Mouse (Mus musculus) ES-Bruce4 (cell line): ENCODE data around the gene Ap3m1. TPM values are rescaled to one million over a fixed set of nuclear protein-coding genes. Genes with fewer than 3 reads are reported as not detected.
A peak's percentile ranks its signal among the peaks of the same experiment; 100 is the strongest.
"Not testable (repeated sequence)": the region's sequence is repeated elsewhere in the genome, so short reads cannot be mapped to it uniquely, and the experiment has no call there.

ENCODE experiments used
- H3K27ac ChIP-seq: 2 replicates; pipeline ENCODE4 v1.5.1; 2012; ENCODE audit warnings: low read length, inconsistent platforms; ENCODE audit not compliant: insufficient read depth
- H3K27me3 ChIP-seq: 2 replicates; pipeline ENCODE4 v1.6.1; 2012; ENCODE audit warnings: mild to moderate bottlenecking, low read length, inconsistent platforms; ENCODE audit not compliant: control insufficient read depth, poor library complexity, insufficient read depth, severe bottlenecking
- H3K36me3 ChIP-seq: 2 replicates; pipeline ENCODE4 v1.6.1; 2012; ENCODE audit warnings: inconsistent platforms, mild to moderate bottlenecking, low read length, moderate library complexity; ENCODE audit not compliant: control insufficient read depth, poor library complexity, insufficient read depth, severe bottlenecking
- H3K4me1 ChIP-seq: one replicate; pipeline ENCODE4 v1.8.1; 2011; ENCODE audit warnings: low read length; ENCODE audit not compliant: control insufficient read depth, insufficient read depth
- H3K4me3 ChIP-seq: 2 replicates; pipeline ENCODE4 v1.5.1; 2011; ENCODE audit warnings: low read depth, mild to moderate bottlenecking, low read length
- H3K9ac ChIP-seq: 2 replicates; pipeline ENCODE4 v1.6.1; 2012; ENCODE audit warnings: low read depth, mild to moderate bottlenecking, inconsistent platforms; ENCODE audit not compliant: poor library complexity, severe bottlenecking
- H3K9me3 ChIP-seq: replicated peaks from 2 replicates; pipeline ENCODE4 v1.6.1; 2012; ENCODE audit warnings: mild to moderate bottlenecking, low read length, inconsistent platforms; ENCODE audit not compliant: control insufficient read depth, poor library complexity, insufficient read depth, severe bottlenecking
- CTCF ChIP-seq: IDR thresholded peaks from one replicate; pipeline ENCODE4 v1.8.1; 2011; ENCODE audit warnings: low read depth, low read length
- EP300 ChIP-seq: IDR thresholded peaks from 2 replicates; pipeline ENCODE4 v1.6.1; 2011; ENCODE audit warnings: low read depth, low read length; ENCODE audit not compliant: insufficient read depth
- POLR2A ChIP-seq: IDR thresholded peaks from one replicate; pipeline ENCODE4 v1.8.1; 2011; ENCODE audit warnings: low read length; ENCODE audit not compliant: insufficient read depth
- polyA plus RNA-seq: library from polyadenylated mRNA; stranded (reverse); fragments of >200 nt; gene quantifications from 2 replicates; pipeline ENCODE4 v1.2.4, GENCODE M21; 2011; ENCODE audit warnings: low read depth; ENCODE audit not compliant: missing spikeins, insufficient read depth, insufficient read length

Ap3m1 gene
- 103 and 107 TPM in 2 replicates for polyA plus RNA-seq

DNA sequence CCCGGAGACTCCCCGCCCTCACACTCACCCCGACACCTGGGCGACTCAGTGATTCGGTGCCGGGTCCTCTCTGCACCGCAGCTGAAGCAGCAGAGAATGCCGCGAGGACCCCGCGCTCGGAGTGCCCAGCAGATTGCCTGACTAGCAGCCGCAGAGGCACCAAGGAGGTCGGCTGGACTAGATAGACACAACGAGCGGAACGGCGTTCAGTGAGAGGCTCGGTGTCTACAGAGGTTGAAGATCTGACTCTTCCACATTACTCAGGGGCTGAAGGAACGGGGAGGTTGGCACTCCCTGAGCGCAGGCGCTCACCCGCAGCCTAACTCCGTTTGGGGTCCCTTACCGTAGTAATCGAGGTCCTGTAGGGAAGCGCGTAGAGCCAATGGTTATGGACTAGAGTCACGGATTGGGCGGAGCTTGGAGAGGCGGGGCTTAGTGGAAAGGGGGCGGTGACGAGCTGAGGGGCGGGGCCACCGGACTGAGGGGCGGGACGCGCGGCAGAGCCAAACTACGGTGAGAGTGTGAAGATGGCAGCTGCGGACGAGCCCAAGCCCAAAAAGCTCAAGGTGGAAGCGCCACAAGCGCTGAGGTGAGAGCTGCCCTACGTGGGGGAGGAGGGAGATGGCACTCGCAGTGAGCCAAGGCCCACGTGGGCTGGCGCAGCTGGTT is at the start of gene Ap3m1, which contains the start of gene Adk:
Ap3m1 (minus strand) TSS at position 397 of the 669 bp plus-strand sequence.
Adk (plus strand) TSS at position 463 of the 669 bp plus-strand sequence.
- Histone ChIP-seq H3K9me3 (no peaks in the 10 kb centered on the region), H3K27me3 (no peaks in the 10 kb centered on the region), H3K27ac (peak within 1 kb of the TSS; percentile 62), H3K36me3 (peaks cover 2% of the 10 kb centered on the region; the same call in 1 of the 2 replicates), H3K4me3 (peak within 1 kb of the TSS; percentile 91), H3K9ac (peak within 1 kb of the TSS; percentile 60), H3K4me1 (no peaks in the 10 kb centered on the region)
- TF ChIP-seq POLR2A, result no peak

GRCm38 (mm10) chr14:21101562-21101961 is 49.3 kb upstream of the Ap3m1 start:
- no peaks in the 10 kb centered on the region for H3K27me3 ChIP-seq
- H3K36me3 ChIP-seq, result peaks cover 1% of the 10 kb centered on the region; the same call in 1 of the 2 replicates
- TF ChIP-seq EP300 (no peak), POLR2A (no peak), CTCF (no peak)
- no peak overlapping the region for H3K4me3 ChIP-seq
- no peaks in the 10 kb centered on the region for H3K4me1 ChIP-seq
- H3K9me3 ChIP-seq, result no peaks in the 10 kb centered on the region
- no peak overlapping the region for H3K27ac ChIP-seq
- H3K9ac ChIP-seq, result no peak overlapping the region

- H3K27me3 ChIP-seq, result no peaks in the 10 kb centered on the region
- H3K4me1 ChIP-seq, result no peaks in the 10 kb centered on the region
- H3K9ac ChIP-seq, result no peak overlapping the region
- H3K36me3 ChIP-seq, result no peaks in the 10 kb centered on the region
- no peak overlapping the region for H3K4me3 ChIP-seq
- no peak overlapping the region for H3K27ac ChIP-seq
- no peaks in the 10 kb centered on the region for H3K9me3 ChIP-seq
- TF ChIP-seq CTCF (no peak), POLR2A (no peak), EP300 (no peak)
Measured at GRCm38 (mm10) chr14:21100876-21101275, 48.6 kb upstream of the Ap3m1 start.

GRCm38 (mm10) chr14:21099371-21099770 is 47.1 kb upstream of the Ap3m1 start:
- no peaks in the 10 kb centered on the region for H3K27me3 ChIP-seq
- TF ChIP-seq CTCF (no peak), EP300 (no peak), POLR2A (no peak)

DNA sequence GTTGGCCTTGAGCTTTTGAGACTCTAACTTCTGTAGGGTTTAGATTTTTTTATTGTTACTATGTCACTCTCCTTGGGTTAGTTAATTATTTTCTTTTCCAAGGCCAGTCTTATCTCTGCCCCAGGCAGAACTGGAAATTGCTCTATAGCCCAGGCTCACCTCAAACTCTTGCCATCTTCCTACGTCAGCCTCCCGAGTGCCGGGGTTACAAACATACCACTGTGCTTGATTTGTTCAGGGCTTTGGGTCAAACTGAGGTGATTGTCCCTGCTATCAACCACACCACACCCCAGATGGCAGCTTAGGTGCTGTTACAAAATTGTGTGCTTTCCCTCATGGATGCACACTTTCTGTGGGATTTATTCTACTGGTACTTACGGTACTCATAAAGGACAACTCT is 44.4 kb upstream of the Ap3m1 start:
- H3K9me3 ChIP-seq, result no peaks in the 10 kb centered on the region
- no peak overlapping the region for H3K9ac ChIP-seq
- TF ChIP-seq POLR2A, result no peak
- TF ChIP-seq EP300, result no peak
- TF ChIP-seq CTCF, result no peak
- H3K4me3 ChIP-seq, result no peak overlapping the region
- H3K4me1 ChIP-seq, result no peaks in the 10 kb centered on the region
- H3K27ac ChIP-seq, result no peak overlapping the region
- no peaks in the 10 kb centered on the region for H3K27me3 ChIP-seq
- H3K36me3 ChIP-seq, result peaks cover 8% of the 10 kb centered on the region; the same call in 1 of the 2 replicates

More at GRCm38 (mm10) chr14:21099371-21099770, 47.1 kb upstream of the Ap3m1 start:
- no peak overlapping the region for H3K9ac ChIP-seq
- H3K4me3 ChIP-seq, result no peak overlapping the region
- peaks cover 2% of the 10 kb centered on the region; the same call in 1 of the 2 replicates for H3K36me3 ChIP-seq
- H3K4me1 ChIP-seq, result no peaks in the 10 kb centered on the region
- no peaks in the 10 kb centered on the region for H3K9me3 ChIP-seq
- H3K27ac ChIP-seq, result no peak overlapping the region

GRCm38 (mm10) chr14:21096279-21096678 is 44.0 kb upstream of the Ap3m1 start:
- no peak overlapping the region for H3K9ac ChIP-seq
- no peaks in the 10 kb centered on the region for H3K27me3 ChIP-seq
- no peaks in the 10 kb centered on the region for H3K4me1 ChIP-seq
- TF ChIP-seq EP300, result no peak
- TF ChIP-seq CTCF, result no peak
- no peak for TF ChIP-seq POLR2A
- H3K4me3 ChIP-seq, result no peak overlapping the region
- H3K27ac ChIP-seq, result no peak overlapping the region
- H3K9me3 ChIP-seq, result no peaks in the 10 kb centered on the region
- H3K36me3 ChIP-seq, result peaks cover 8% of the 10 kb centered on the region; the same call in 1 of the 2 replicates

GRCm38 (mm10) chr14:21094161-21094560 is 41.9 kb upstream of the Ap3m1 start:
- not testable (repeated sequence) for H3K27ac ChIP-seq, H3K9ac ChIP-seq, H3K9me3 ChIP-seq, H3K36me3 ChIP-seq, H3K4me1 ChIP-seq, H3K4me3 ChIP-seq, H3K27me3 ChIP-seq
